Mouse (Mus musculus) spleen, postnatal 10 days (tissue): ENCODE results near the gene Wfdc8.
"Not testable (repeated sequence)": the region's sequence is repeated elsewhere in the genome, so short reads cannot be mapped to it uniquely, and the experiment has no call there.

Source experiments
- DNase-seq, 2 experiments: peaks; one replicate each; pipeline ENCODE4 v3.0.0; 2021 to 2022; ENCODE audit warnings: low spot score in 2 of 2

Wfdc8 gene

GRCm38 (mm10) chr2:164613471-164613870, at the start of gene Wfdc8, which contains the start of gene Wfdc6b:
TSS of gene Wfdc8 (minus strand) at chr2:164613626.
TSS of gene Wfdc6b (plus strand) at chr2:164613522.
- not testable (repeated sequence) for DNase-seq

GRCm38 (mm10) chr2:164656483-164656882, 43.1 kb upstream of the Wfdc8 start, which contains the start of gene Wfdc9:
TSS of gene Wfdc9 (minus strand) at chr2:164656583.
- no peak for DNase-seq

- peak; percentile 35 to 71 for DNase-seq
These were observed 42.4 kb upstream of the Wfdc8 start, which contains the start of gene Wfdc10 for GRCm38 (mm10) chr2:164655858-164656257. TSS of gene Wfdc10 (plus strand) at chr2:164656046.

GRCm38 (mm10) chr2:164641881-164642673, 28.7 kb upstream of the Wfdc8 start:
- no peak for DNase-seq

- no peak for DNase-seq
These were observed 27.7 kb upstream of the Wfdc8 start for GRCm38 (mm10) chr2:164641129-164641528.

- no peak for DNase-seq
These were observed 25.3 kb upstream of the Wfdc8 start, which contains the start of gene Wfdc16 for GRCm38 (mm10) chr2:164638696-164639095. TSS of gene Wfdc16 (minus strand) at chr2:164638796.

GRCm38 (mm10) chr2:164635266-164635665, 21.8 kb upstream of the Wfdc8 start:
- no peak for DNase-seq

- DNase-seq, result no peak
These were observed 8.3 kb upstream of the Wfdc8 start for GRCm38 (mm10) chr2:164621775-164622174.

GRCm38 (mm10) chr2:164619050-164619449, 5.6 kb upstream of the Wfdc8 start:
- no peak for DNase-seq

- no peak for DNase-seq
These were observed 2.0 kb upstream of the Wfdc8 start for GRCm38 (mm10) chr2:164615386-164615785.

- DNase-seq, result no peak
These were observed 4.6 kb downstream of the Wfdc8 start for GRCm38 (mm10) chr2:164608781-164609180.

GRCm38 (mm10) chr2:164604411-164604810, 9.0 kb downstream of the Wfdc8 start:
- DNase-seq, result no peak

- no peak for DNase-seq
These were observed 9.9 kb downstream of the Wfdc8 start for GRCm38 (mm10) chr2:164603482-164603881.

GRCm38 (mm10) chr2:164600179-164600578, 13.2 kb downstream of the Wfdc8 start:
- no peak for DNase-seq

- no peak for DNase-seq
These were observed 19.9 kb downstream of the Wfdc8 start, which contains the start of gene Eppin for GRCm38 (mm10) chr2:164593494-164593893. TSS of gene Eppin (minus strand) at chr2:164593594.

- DNase-seq, result no peak
These were observed 21.4 kb downstream of the Wfdc8 start for GRCm38 (mm10) chr2:164592014-164592413.

- not testable (repeated sequence) for DNase-seq
These were observed 28.3 kb downstream of the Wfdc8 start, which contains the start of gene Wfdc6a for GRCm38 (mm10) chr2:164585025-164585725. TSS of gene Wfdc6a (minus strand) at chr2:164585447.

- DNase-seq, result not testable (repeated sequence)
These were observed 40.1 kb downstream of the Wfdc8 start, which contains the start of gene Spint3 for GRCm38 (mm10) chr2:164573359-164573758. TSS of gene Spint3 (minus strand) at chr2:164573459.

- DNase-seq, result no peak
These were observed 46.0 kb downstream of the Wfdc8 start for GRCm38 (mm10) chr2:164567460-164567859.

- peak in 1 of 2 experiments; percentile 28 for DNase-seq
These were observed 46.4 kb downstream of the Wfdc8 start for GRCm38 (mm10) chr2:164566997-164567396.

GRCm38 (mm10) chr2:164564346-164564745, 49.1 kb downstream of the Wfdc8 start:
- no peak for DNase-seq

- DNase-seq, result no peak
These were observed 49.9 kb downstream of the Wfdc8 start for GRCm38 (mm10) chr2:164563339-164564038.
